Mouse (Mus musculus) embryonic fibroblast, embryonic 13.5 days (primary cell): ENCODE measurements around the gene Zfp384. TPM values are rescaled to one million over a fixed set of nuclear protein-coding genes. Genes with fewer than 3 reads are reported as not detected.
A peak's percentile ranks its signal among the peaks of the same experiment; 100 is the strongest.

ENCODE experiments used
- H3K27ac ChIP-seq: 2 replicates; pipeline ENCODE4 v1.5.1; 2012; ENCODE audit warnings: low read length, control low read depth, inconsistent platforms; ENCODE audit not compliant: insufficient read depth
- H3K4me1 ChIP-seq: 2 replicates; pipeline ENCODE4 v1.6.1; 2011; ENCODE audit warnings: low read length; ENCODE audit not compliant: control insufficient read depth, insufficient read depth
- H3K4me3 ChIP-seq: 2 replicates; pipeline ENCODE4 v1.5.1; 2011; ENCODE audit warnings: mild to moderate bottlenecking, control low read depth, low read length; ENCODE audit not compliant: insufficient read depth
- CTCF ChIP-seq: IDR thresholded peaks from 2 replicates; pipeline ENCODE4 v1.5.1; 2011; ENCODE audit warnings: mild to moderate bottlenecking, control low read depth, low read length, moderate library complexity, borderline replicate concordance; ENCODE audit not compliant: insufficient read depth
- POLR2A ChIP-seq: IDR thresholded peaks from 2 replicates; pipeline ENCODE4 v1.6.1; 2011; ENCODE audit warnings: low read depth, mild to moderate bottlenecking, control low read depth, low read length, moderate library complexity
- polyA plus RNA-seq: library from polyadenylated mRNA; stranded (reverse); fragments of >200 nt; gene quantifications from 2 replicates; pipeline ENCODE4 v1.2.4, GENCODE M21; 2011; ENCODE audit warnings: low read depth; ENCODE audit not compliant: missing spikeins, insufficient read length

The Zfp384 gene
- polyA plus RNA-seq, 1 experiment: 63.5 TPM

- Histone ChIP-seq H3K4me1 (peaks cover 5% of the 10 kb centered on the region; the same call in 1 of the 2 replicates), H3K4me3 (no peak overlapping the region), H3K27ac (no peak overlapping the region)
- TF ChIP-seq CTCF (no peak), POLR2A (no peak)
Measured at GRCm38 (mm10) chr6:125071896-125072279, 62.9 kb downstream of the Zfp384 start.

GRCm38 (mm10) chr6:125073825-125074224 lies 64.9 kb downstream of the Zfp384 start:
- Histone ChIP-seq H3K27ac (no peak overlapping the region), H3K4me3 (no peak overlapping the region), H3K4me1 (peaks cover 3% of the 10 kb centered on the region; the same call in 1 of the 2 replicates)
- TF ChIP-seq CTCF (no peak), POLR2A (no peak)

- H3K4me1 ChIP-seq: no peaks in the 10 kb centered on the region; the same call in 1 of the 2 replicates
- H3K4me3 ChIP-seq: peak overlapping the region; percentile 7; the same call in 1 of the 2 replicates
- no peak for TF ChIP-seq CTCF
- no peak for TF ChIP-seq POLR2A
- H3K27ac ChIP-seq: no peak overlapping the region
Measured at GRCm38 (mm10) chr6:125081394-125081793, 72.4 kb downstream of the Zfp384 start.

DNA sequence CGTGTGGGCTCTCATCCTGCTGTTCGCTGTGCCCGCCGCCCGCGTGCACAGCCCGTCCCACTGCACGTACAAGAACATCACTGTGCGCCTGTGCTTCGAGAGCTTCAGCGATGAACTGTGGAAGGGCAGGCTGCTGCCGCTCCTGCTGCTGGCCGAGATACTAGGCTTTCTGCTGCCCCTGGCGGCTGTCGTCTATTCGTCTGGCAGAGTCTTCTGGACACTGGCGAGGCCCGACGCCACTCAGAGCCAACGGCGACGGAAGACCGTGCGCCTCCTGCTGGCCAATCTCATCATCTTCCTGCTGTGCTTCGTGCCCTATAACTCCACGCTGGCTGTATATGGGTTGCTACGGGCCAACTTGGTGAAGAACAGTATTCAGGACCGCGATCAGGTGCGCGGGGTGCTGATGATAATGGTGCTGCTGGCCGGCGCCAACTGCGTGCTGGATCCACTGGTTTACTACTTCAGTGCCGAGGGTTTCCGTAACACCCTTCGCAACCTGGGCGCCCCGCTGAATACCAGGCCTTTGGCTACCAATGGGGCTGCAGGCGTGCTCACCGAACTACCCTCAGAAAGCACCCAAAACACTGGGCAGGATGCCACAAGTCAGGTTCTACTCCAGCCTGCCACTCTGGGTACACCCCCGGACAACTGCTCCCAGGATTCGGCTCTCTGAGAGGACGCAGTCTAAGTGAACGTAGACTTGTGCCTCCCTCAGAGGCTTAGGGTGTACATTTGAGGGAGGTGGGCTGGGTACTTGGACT lies 73.0 kb downstream of the Zfp384 start:
- TF ChIP-seq POLR2A (peak; percentile 83), CTCF (peak; percentile 93)
- H3K27ac ChIP-seq: no peak overlapping the region
- H3K4me3 ChIP-seq: peak overlapping the region; percentile 7; the same call in 1 of the 2 replicates
- H3K4me1 ChIP-seq: no peaks in the 10 kb centered on the region; the same call in 1 of the 2 replicates

DNA sequence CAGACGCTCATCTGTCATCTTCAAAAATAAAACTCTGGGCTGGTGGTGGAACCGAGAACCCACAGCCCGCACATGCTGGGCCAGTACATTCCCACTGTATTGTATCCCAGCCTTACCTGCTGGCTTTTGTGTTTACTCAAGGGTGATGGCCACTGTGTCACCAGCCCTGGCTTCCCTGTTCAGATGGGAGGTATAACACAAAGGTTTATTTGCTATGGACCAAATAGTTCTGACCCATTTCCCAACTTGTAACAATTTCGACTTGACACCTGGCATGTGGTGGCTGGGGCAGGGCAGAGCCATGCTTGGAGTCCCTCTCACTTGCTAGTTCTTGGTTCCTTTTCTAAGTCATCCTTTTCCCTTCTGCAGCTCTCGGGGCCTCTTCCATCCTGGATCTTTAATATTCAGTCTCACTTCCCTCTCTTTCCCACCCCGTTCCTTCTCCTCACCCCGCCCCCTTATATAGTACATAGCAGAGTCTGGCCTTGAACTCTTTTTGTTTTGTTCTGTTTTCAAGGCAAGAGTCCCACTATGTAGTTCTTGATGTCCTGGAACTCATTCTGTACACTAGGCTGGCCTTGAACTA lies 73.9 kb downstream of the Zfp384 start:
- no peak for TF ChIP-seq POLR2A
- Histone ChIP-seq H3K4me1 (no peaks in the 10 kb centered on the region; the same call in 1 of the 2 replicates), H3K4me3 (no peak overlapping the region), H3K27ac (no peak overlapping the region)

DNA sequence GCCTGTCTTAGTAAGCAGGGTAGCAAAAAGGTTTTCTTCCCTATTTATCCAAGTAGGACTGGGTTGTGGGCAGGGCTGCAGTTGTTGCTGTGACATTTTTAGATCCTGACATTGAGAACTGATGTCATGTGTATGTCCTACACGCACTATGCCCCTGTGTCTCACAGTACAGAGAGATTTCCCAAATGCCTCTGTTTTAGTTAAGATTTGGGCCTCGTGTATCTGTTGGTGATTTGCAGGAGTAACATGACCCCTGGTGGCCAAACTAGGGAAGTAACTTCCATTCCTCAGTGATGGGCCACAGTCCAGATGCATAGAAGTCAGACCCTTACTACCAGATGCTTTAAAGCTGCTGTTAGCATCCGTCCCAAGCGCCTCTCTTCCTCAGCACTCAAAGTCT lies 75.5 kb downstream of the Zfp384 start:
- Histone ChIP-seq H3K4me3 (no peak overlapping the region), H3K4me1 (no peaks in the 10 kb centered on the region; the same call in 1 of the 2 replicates), H3K27ac (no peak overlapping the region)
- TF ChIP-seq POLR2A: no peak

Other genes with a start within 250 kb of the Zfp384 start
- 17.5 and 24.1 TPM in 2 replicates for gene Eno2, start 239.5 kb upstream of the Zfp384 start, polyA plus RNA-seq
- not detected in 2 replicates for gene Lrrc23, start 229.4 kb upstream of the Zfp384 start, polyA plus RNA-seq
- gene Spsb2, start 200.5 kb upstream of the Zfp384 start, polyA plus RNA-seq: 9.1 and 11.7 TPM in 2 replicates
- 372 and 458 TPM in 2 replicates for gene Tpi1, start 194.8 kb upstream of the Zfp384 start, polyA plus RNA-seq
- 87.6 and 105 TPM in 2 replicates for gene Usp5, start 179.7 kb upstream of the Zfp384 start, polyA plus RNA-seq
- 42.0 and 61.1 TPM in 2 replicates for gene Cdca3, start 179.6 kb upstream of the Zfp384 start, polyA plus RNA-seq
- gene Gnb3, start 168.9 kb upstream of the Zfp384 start, polyA plus RNA-seq: 0.45 and 0.72 TPM in 2 replicates
- gene P3h3, start 151.4 kb upstream of the Zfp384 start, polyA plus RNA-seq: 72.7 and 76.7 TPM in 2 replicates
- gene Gpr162, start 145.2 kb upstream of the Zfp384 start, polyA plus RNA-seq: 0.55 and 0.63 TPM in 2 replicates
- gene Cd4, start 120.9 kb upstream of the Zfp384 start, polyA plus RNA-seq: not detected in 2 replicates
- gene Lag3, start 97.4 kb upstream of the Zfp384 start, polyA plus RNA-seq: 1.2 TPM in 2 replicates
- 602 and 622 TPM in 2 replicates for gene Ptms, start 89.0 kb upstream of the Zfp384 start, polyA plus RNA-seq
- gene Mlf2, start 77.8 kb upstream of the Zfp384 start, polyA plus RNA-seq: 250 and 255 TPM in 2 replicates
- 77.4 and 94.3 TPM in 2 replicates for gene Cops7a, start 43.6 kb upstream of the Zfp384 start, polyA plus RNA-seq
- gene Pianp, start 12.5 kb upstream of the Zfp384 start, polyA plus RNA-seq: 1.9 TPM in 1 of 2 replicates, not detected in the other
- 48.3 and 52.2 TPM in 2 replicates for gene Ing4, start 30.6 kb downstream of the Zfp384 start, polyA plus RNA-seq
- 2.5 and 5.4 TPM in 2 replicates for gene Acrbp, start 40.5 kb downstream of the Zfp384 start, polyA plus RNA-seq
- gene Lpar5, start 58.8 kb downstream of the Zfp384 start, polyA plus RNA-seq: not detected in 2 replicates
- 156 and 178 TPM in 2 replicates for gene Chd4, start 86.8 kb downstream of the Zfp384 start, polyA plus RNA-seq
- gene Nop2, start 122.8 kb downstream of the Zfp384 start, polyA plus RNA-seq: 35.9 and 41.6 TPM in 2 replicates
- gene Iffo1, start 136.1 kb downstream of the Zfp384 start, polyA plus RNA-seq: 10.4 and 12.0 TPM in 2 replicates
- gene Gapdh, start 157.3 kb downstream of the Zfp384 start, polyA plus RNA-seq: 571 and 859 TPM in 2 replicates
- 75.8 and 137 TPM in 2 replicates for gene Ncapd2, start 182.6 kb downstream of the Zfp384 start, polyA plus RNA-seq
- 76.2 and 76.9 TPM in 2 replicates for gene Mrpl51, start 182.7 kb downstream of the Zfp384 start, polyA plus RNA-seq
- 4.2 and 4.3 TPM in 2 replicates for gene Vamp1, start 206.4 kb downstream of the Zfp384 start, polyA plus RNA-seq
- 5.7 and 6.3 TPM in 2 replicates for gene Tapbpl, start 222.7 kb downstream of the Zfp384 start, polyA plus RNA-seq
- gene Cd27, start 227.9 kb downstream of the Zfp384 start, polyA plus RNA-seq: not detected in 2 replicates